Mouse (Mus musculus): ENCODE measurements around the gene Nppb. TPM values are rescaled to one million over a fixed set of nuclear protein-coding genes. Genes with fewer than 3 reads are reported as not detected.

Nppb gene
- polyA plus RNA-seq, 1 experiment from 2014 or later: 0.20 TPM

GRCm38 (mm10) chr4:148018410-148018809, 32.8 kb downstream of the Nppb start:
- H3K9ac ChIP-seq (ENCODE audit: low read depth, low read length): no peak overlapping the region
- H3K4me2 ChIP-seq (ENCODE audit: low read length): no peak overlapping the region
- H3K27me3 ChIP-seq (replicated peaks; ENCODE audit: control insufficient read depth, insufficient read depth, low read length): no peaks in the 10 kb centered on the region
- peaks cover 4% of the 10 kb centered on the region; the same call in 1 of the 2 replicates for H3K4me1 ChIP-seq (ENCODE audit: control insufficient read depth, insufficient read depth, low read depth, low read length)
- H3K36me3 ChIP-seq (ENCODE audit: control insufficient read depth, insufficient read depth, low read length): peaks cover 73% of the 10 kb centered on the region
- H3K4me3 ChIP-seq (ENCODE audit: low read length): no peak overlapping the region
- 33% methylated on average over 2 of the region's 2 CpGs for WGBS
- ATAC-seq: peak; percentile 77
- H3K9me3 ChIP-seq (ENCODE audit: control insufficient read depth, low read length): no peaks in the 10 kb centered on the region
- H3K27ac ChIP-seq (ENCODE audit: low read depth, low read length): peak overlapping the region; percentile 39; the same call in 1 of the 2 replicates

DNA sequence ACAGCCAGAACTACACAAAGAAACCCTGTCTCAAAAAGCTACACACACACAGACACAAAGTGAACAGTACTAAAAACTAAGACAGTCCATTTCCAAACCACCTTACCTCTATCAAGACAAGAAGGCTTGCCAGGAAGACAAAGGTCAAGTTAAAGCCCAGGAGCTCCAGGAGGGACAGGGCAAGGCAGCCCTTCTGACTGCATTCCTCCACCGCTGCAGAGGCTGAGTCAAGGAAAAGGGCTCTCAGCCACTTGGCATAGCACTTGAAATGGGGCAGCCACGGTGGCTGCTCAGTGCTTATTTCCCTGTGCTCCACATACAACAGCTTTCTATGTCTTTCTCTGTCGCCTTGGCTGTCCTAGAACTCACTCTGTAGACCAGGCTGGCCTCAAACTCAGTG, 38.4 kb downstream of the Nppb start:
- H3K9me3 ChIP-seq (ENCODE audit: control insufficient read depth, low read length): no peaks in the 10 kb centered on the region
- no peak overlapping the region for H3K4me2 ChIP-seq (ENCODE audit: low read length)
- H3K4me3 ChIP-seq (ENCODE audit: low read length): no peak overlapping the region
- H3K4me1 ChIP-seq (ENCODE audit: control insufficient read depth, insufficient read depth, low read depth, low read length): peaks cover 3% of the 10 kb centered on the region; the same call in 1 of the 2 replicates
- H3K27ac ChIP-seq (ENCODE audit: low read depth, low read length): no peak overlapping the region
- no peak overlapping the region for H3K9ac ChIP-seq (ENCODE audit: low read depth, low read length)
- no peak for ATAC-seq
- 92% methylated on average over 3 of the region's 3 CpGs for WGBS
- H3K27me3 ChIP-seq (replicated peaks; ENCODE audit: control insufficient read depth, insufficient read depth, low read length): no peaks in the 10 kb centered on the region
- peaks cover 59% of the 10 kb centered on the region for H3K36me3 ChIP-seq (ENCODE audit: control insufficient read depth, insufficient read depth, low read length)

GRCm38 (mm10) chr4:148029297-148029696, 43.7 kb downstream of the Nppb start:
- H3K4me2 ChIP-seq (ENCODE audit: low read length): no peak overlapping the region
- H3K27me3 ChIP-seq (replicated peaks; ENCODE audit: control insufficient read depth, insufficient read depth, low read length): no peaks in the 10 kb centered on the region
- H3K9me3 ChIP-seq (ENCODE audit: control insufficient read depth, low read length): no peaks in the 10 kb centered on the region
- WGBS: 96% methylated on average over 7 of the region's 7 CpGs
- no peak overlapping the region for H3K4me3 ChIP-seq (ENCODE audit: low read length)
- peaks cover 30% of the 10 kb centered on the region for H3K36me3 ChIP-seq (ENCODE audit: control insufficient read depth, insufficient read depth, low read length)
- no peak overlapping the region for H3K9ac ChIP-seq (ENCODE audit: low read depth, low read length)
- no peak for ATAC-seq
- no peak overlapping the region for H3K27ac ChIP-seq (ENCODE audit: low read depth, low read length)
- H3K4me1 ChIP-seq (ENCODE audit: control insufficient read depth, insufficient read depth, low read depth, low read length): no peaks in the 10 kb centered on the region

DNA sequence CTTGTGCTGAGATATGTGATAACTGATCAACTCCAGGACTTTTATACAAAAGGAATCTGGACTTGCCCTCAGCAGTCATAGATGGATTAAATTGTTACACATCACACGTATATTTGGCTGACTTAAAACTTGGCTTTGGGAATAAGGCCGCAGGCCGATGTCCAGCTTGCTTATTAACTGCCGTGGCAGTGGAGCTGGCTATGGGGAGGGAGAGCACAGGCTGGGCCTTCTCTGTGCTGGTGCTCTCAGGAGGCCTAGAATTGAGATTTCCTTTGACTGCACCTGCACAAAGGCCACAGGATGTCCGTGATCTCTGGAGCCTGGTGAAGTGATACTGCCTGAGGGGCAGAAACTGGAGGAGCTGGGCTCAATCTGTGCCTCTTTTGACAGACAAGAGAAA, 44.9 kb downstream of the Nppb start:
- no peak for ATAC-seq
- 86% methylated on average over 5 of the region's 5 CpGs for WGBS
- no peaks in the 10 kb centered on the region for H3K9me3 ChIP-seq (ENCODE audit: control insufficient read depth, low read length)
- no peak overlapping the region for H3K27ac ChIP-seq (ENCODE audit: low read depth, low read length)
- no peak overlapping the region for H3K9ac ChIP-seq (ENCODE audit: low read depth, low read length)
- H3K4me3 ChIP-seq (ENCODE audit: low read length): no peak overlapping the region
- H3K27me3 ChIP-seq (replicated peaks; ENCODE audit: control insufficient read depth, insufficient read depth, low read length): no peaks in the 10 kb centered on the region
- H3K4me2 ChIP-seq (ENCODE audit: low read length): no peak overlapping the region
- H3K4me1 ChIP-seq (ENCODE audit: control insufficient read depth, insufficient read depth, low read depth, low read length): no peaks in the 10 kb centered on the region
- H3K36me3 ChIP-seq (ENCODE audit: control insufficient read depth, insufficient read depth, low read length): peaks cover 23% of the 10 kb centered on the region

GRCm38 (mm10) chr4:148033858-148034410, 48.3 kb downstream of the Nppb start:
- no peak for ATAC-seq
- no peak overlapping the region for H3K4me3 ChIP-seq (ENCODE audit: low read length)
- H3K9ac ChIP-seq (ENCODE audit: low read depth, low read length): no peak overlapping the region
- no peak overlapping the region for H3K27ac ChIP-seq (ENCODE audit: low read depth, low read length)
- WGBS: 66% methylated on average over 7 of the region's 7 CpGs
- peaks cover 8% of the 10 kb centered on the region for H3K4me1 ChIP-seq (ENCODE audit: control insufficient read depth, insufficient read depth, low read depth, low read length)
- no peaks in the 10 kb centered on the region for H3K27me3 ChIP-seq (replicated peaks; ENCODE audit: control insufficient read depth, insufficient read depth, low read length)
- H3K36me3 ChIP-seq (ENCODE audit: control insufficient read depth, insufficient read depth, low read length): peaks cover 9% of the 10 kb centered on the region
- H3K4me2 ChIP-seq (ENCODE audit: low read length): no peak overlapping the region
- no peaks in the 10 kb centered on the region for H3K9me3 ChIP-seq (ENCODE audit: control insufficient read depth, low read length)

DNA sequence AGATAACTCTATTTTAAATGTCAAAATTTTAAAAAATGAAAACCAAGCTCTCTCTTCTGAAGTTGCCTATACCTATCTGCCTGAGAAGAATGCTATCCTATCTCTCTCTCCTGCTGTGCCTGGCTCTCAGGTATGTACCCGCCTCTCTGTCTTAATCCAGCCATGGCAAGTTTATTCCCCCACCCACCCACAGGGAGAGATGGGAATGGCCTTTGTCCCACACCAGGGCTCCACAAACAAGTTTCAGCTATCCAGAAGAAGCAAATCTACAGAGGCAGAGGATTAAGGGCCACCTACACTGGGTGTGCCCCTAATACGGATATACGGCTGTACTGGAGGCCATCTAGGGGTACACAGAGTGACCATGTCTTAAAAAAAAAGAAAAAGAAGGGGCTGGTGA, 49.9 kb downstream of the Nppb start:
- WGBS: 85% methylated on average over 3 of the region's 3 CpGs
- no peak overlapping the region for H3K4me3 ChIP-seq (ENCODE audit: low read length)
- no peak for ATAC-seq
- H3K27me3 ChIP-seq (replicated peaks; ENCODE audit: control insufficient read depth, insufficient read depth, low read length): no peaks in the 10 kb centered on the region
- peaks cover 20% of the 10 kb centered on the region for H3K4me1 ChIP-seq (ENCODE audit: control insufficient read depth, insufficient read depth, low read depth, low read length)
- H3K36me3 ChIP-seq (ENCODE audit: control insufficient read depth, insufficient read depth, low read length): peaks cover 4% of the 10 kb centered on the region
- H3K9me3 ChIP-seq (ENCODE audit: control insufficient read depth, low read length): no peaks in the 10 kb centered on the region
- H3K9ac ChIP-seq (ENCODE audit: low read depth, low read length): no peak overlapping the region
- H3K27ac ChIP-seq (ENCODE audit: low read depth, low read length): no peak overlapping the region
- H3K4me2 ChIP-seq (ENCODE audit: low read length): no peak overlapping the region

Other genes with a start within 250 kb of the Nppb start
- gene Zfp984, start 176.0 kb upstream of the Nppb start, polyA plus RNA-seq (2015; fragmentation: Nextera tagmentation; extraction: Ambion mirVana): 4.0 and 4.1 TPM in 2 replicates
- 6.2 and 7.8 TPM in 2 replicates for gene Zfp933, start 137.4 kb upstream of the Nppb start, polyA plus RNA-seq (2015; fragmentation: Nextera tagmentation; extraction: Ambion mirVana)
- 37.6 and 38.7 TPM in 2 replicates for gene Miip, start 117.0 kb upstream of the Nppb start, polyA plus RNA-seq (2015; fragmentation: Nextera tagmentation; extraction: Ambion mirVana)
- gene Fv1, start 116.8 kb upstream of the Nppb start, polyA plus RNA-seq (2015; fragmentation: Nextera tagmentation; extraction: Ambion mirVana): 8.4 and 11.5 TPM in 2 replicates
- gene Mfn2, start 81.1 kb upstream of the Nppb start, polyA plus RNA-seq (2015; fragmentation: Nextera tagmentation; extraction: Ambion mirVana): 107 and 115 TPM in 2 replicates
- 28.4 and 34.8 TPM in 2 replicates for gene Plod1, start 49.0 kb upstream of the Nppb start, polyA plus RNA-seq (2015; fragmentation: Nextera tagmentation; extraction: Ambion mirVana)
- 8.0 and 10.6 TPM in 2 replicates for gene 2510039O18Rik, start 44.9 kb upstream of the Nppb start, polyA plus RNA-seq (2015; fragmentation: Nextera tagmentation; extraction: Ambion mirVana)
- 1.2 and 1.6 TPM in 2 replicates for gene Nppa, start 14.9 kb downstream of the Nppb start, polyA plus RNA-seq (2015; fragmentation: Nextera tagmentation; extraction: Ambion mirVana)
- 29.9 and 33.5 TPM in 2 replicates for gene Clcn6, start 53.0 kb downstream of the Nppb start, polyA plus RNA-seq (2015; fragmentation: Nextera tagmentation; extraction: Ambion mirVana)
- gene Mthfr, start 53.3 kb downstream of the Nppb start, polyA plus RNA-seq (2015; fragmentation: Nextera tagmentation; extraction: Ambion mirVana): 16.5 and 18.5 TPM in 2 replicates
- gene Agtrap, start 102.2 kb downstream of the Nppb start, polyA plus RNA-seq (2015; fragmentation: Nextera tagmentation; extraction: Ambion mirVana): 7.4 and 9.3 TPM in 2 replicates
- gene Mad2l2, start 144.6 kb downstream of the Nppb start, polyA plus RNA-seq (2015; fragmentation: Nextera tagmentation; extraction: Ambion mirVana): 98.0 and 105 TPM in 2 replicates
- gene Draxin, start 144.9 kb downstream of the Nppb start, polyA plus RNA-seq (2015; fragmentation: Nextera tagmentation; extraction: Ambion mirVana): 12.0 and 14.9 TPM in 2 replicates
- 20.3 and 22.9 TPM in 2 replicates for gene Fbxo6, start 166.4 kb downstream of the Nppb start, polyA plus RNA-seq (2015; fragmentation: Nextera tagmentation; extraction: Ambion mirVana)
- 104 and 114 TPM in 2 replicates for gene Fbxo44, start 174.7 kb downstream of the Nppb start, polyA plus RNA-seq (2015; fragmentation: Nextera tagmentation; extraction: Ambion mirVana)
- gene Fbxo2, start 174.8 kb downstream of the Nppb start, polyA plus RNA-seq (2015; fragmentation: Nextera tagmentation; extraction: Ambion mirVana): 24.9 and 31.1 TPM in 2 replicates

All from hindbrain, embryonic 16.5 days (tissue).